11 mouse cellular contexts compared by ENCODE assay signal in genomic region chr13:18287536-18287935, GRCm38 (mm10).
"Had no signal": no experiment of that assay in that cellular context is flagged by ENCODE, and none has a peak within 500 bp of the region (broad histone marks: within the 10 kb centered on the region; RNA-seq: fewer than 3 reads in every experiment).

No protein-coding gene starts in this region.

- H3K9ac ChIP-seq: limb, embryonic 13.5 days; liver, embryonic 14.5 days; midbrain, embryonic 12.5 days; neural tube, embryonic 12.5 days had no signal

- H3K4me2 ChIP-seq: limb, embryonic 13.5 days; midbrain, embryonic 12.5 days; neural tube, embryonic 12.5 days had no signal

- DNase-seq: kidney, adult 18-20 months; kidney, postnatal 25 days; layer of hippocampus, postnatal 36 days; lung, adult 18-20 months; thymus, postnatal 4 days had no signal

- H3K27me3 ChIP-seq: limb, embryonic 13.5 days; midbrain, embryonic 12.5 days; neural tube, embryonic 12.5 days had no signal

- H3K27ac ChIP-seq: limb, embryonic 13.5 days; liver, embryonic 14.5 days; midbrain, embryonic 12.5 days; neural tube, embryonic 12.5 days; stomach, postnatal 0 days had no signal

- H3K4me1 ChIP-seq: neural tube, embryonic 12.5 days had no signal

- H3K4me3 ChIP-seq: limb, embryonic 13.5 days; midbrain, embryonic 12.5 days; myocyte; neural tube, embryonic 12.5 days had no signal

- H3K9me3 ChIP-seq: limb, embryonic 13.5 days; midbrain, embryonic 12.5 days; neural tube, embryonic 12.5 days had no signal

- H3K36me3 ChIP-seq: limb, embryonic 13.5 days; midbrain, embryonic 12.5 days; neural tube, embryonic 12.5 days had no signal
